In the genomic region with DNA sequence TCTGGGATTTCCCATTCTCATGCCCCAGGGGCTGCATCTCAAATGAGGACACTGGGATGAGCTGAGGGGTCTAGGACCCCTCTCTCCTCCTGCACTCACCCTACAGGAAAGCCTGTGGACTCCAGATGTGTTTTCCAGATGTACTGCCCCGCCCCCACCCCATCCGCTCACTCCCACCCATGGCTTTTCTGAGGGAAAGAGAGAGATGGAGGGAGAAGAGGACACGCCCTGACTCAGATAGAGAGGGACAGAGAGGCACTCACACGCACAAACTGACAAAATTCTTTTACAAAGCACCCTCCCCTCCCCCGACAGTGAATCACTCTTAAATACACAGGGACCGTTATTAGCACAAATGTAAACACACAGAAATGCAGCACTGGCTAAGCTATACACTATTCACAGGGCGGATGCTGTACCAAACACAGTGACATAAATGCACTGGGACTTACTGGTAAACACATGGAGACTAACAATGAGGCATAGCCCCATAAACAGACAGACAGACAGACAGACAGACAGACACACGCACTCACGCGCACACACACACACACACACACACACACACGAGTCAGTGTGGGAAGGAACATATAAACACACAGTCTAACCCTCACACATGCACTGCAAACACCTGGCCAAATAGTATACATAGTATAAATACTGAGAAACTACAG, we compare ENCODE assay signal across 10 mouse cellular contexts. TPM values are rescaled to one million over a fixed set of nuclear protein-coding genes. Genes with fewer than 3 reads are reported as not detected.
DNase-seq lines count a peak whose midpoint lies in the region; ATAC-seq and TF ChIP-seq lines count a peak whose summit lies in the region.
"Had no signal": no experiment of that assay in that cellular context is flagged by ENCODE, and none has a peak within 500 bp of the region (broad histone marks: within the 10 kb centered on the region; RNA-seq: fewer than 3 reads in every experiment).

No protein-coding gene starts in this region.

- peak; percentile 13; the same call in 1 of the 2 replicates for TF ChIP-seq POLR2A in heart, adult 2 months (IDR thresholded peaks at IDR 0.05; ENCODE audit: insufficient read depth, low read depth, low read length)

- intact Hi-C loops in heart, adult 2 months (cut with DNase I): loop anchor here (2.0 kb wide), 1 partner anchor 19 kb away; no protein-coding TSS in a partner anchor

- peak overlapping the region; percentile 75 for H3K4me2 ChIP-seq in hindbrain, embryonic 15.5 days

- no peak for TF ChIP-seq EP300 in heart, adult 2 months (IDR thresholded peaks at IDR 0.05; ENCODE audit: insufficient read depth, low read depth, low read length)

- peak; percentile 52 for ATAC-seq in hindbrain, embryonic 15.5 days (ENCODE audit: low FRiP score, low read depth)

- H3K79me2 ChIP-seq in heart, adult 2 months (replicated peaks; ENCODE audit: control insufficient read depth, insufficient read depth, low read length): no peaks in the 10 kb centered on the region

- peak overlapping the region; percentile 83 for H3K27ac ChIP-seq in heart, adult 2 months
- H3K27ac ChIP-seq in hindbrain, embryonic 15.5 days (replicated peaks): 0 out of 2 replicates have a peak overlapping the region, but pooled peaks have one; percentile 6
- H3K27ac ChIP-seq: macrophage had no signal

- WGBS in heart, adult 2 months: 33% methylated on average over 11 of the region's 11 CpGs
- WGBS in hindbrain, embryonic 15.5 days: 48% methylated on average over 11 of the region's 11 CpGs

- H3K4me3 ChIP-seq in heart, adult 2 months: peak overlapping the region; percentile 45
- peak overlapping the region; percentile 36 for H3K4me3 ChIP-seq in hindbrain, embryonic 15.5 days

- DNase-seq in heart, adult 2 months: no peak
- DNase-seq in heart, adult 11 months: no peak
- peak; percentile 24 for DNase-seq in brain, adult 2 months (ENCODE audit: low read depth, low spot score)
- peak; percentile 43 for DNase-seq in lung, postnatal 36 days
- no peak for DNase-seq in adrenal gland, postnatal 4 days (ENCODE audit: low spot score in 2 of 2)
- DNase-seq in adrenal gland, adult 8-10 months: no peak
- no peak for DNase-seq in adrenal gland, postnatal 25 days

- H3K9ac ChIP-seq in heart, adult 2 months (ENCODE audit: low read depth, low read length): peak overlapping the region; percentile 69
- peak overlapping the region; percentile 44 for H3K9ac ChIP-seq in hindbrain, embryonic 15.5 days

- H3K27me3 ChIP-seq in heart, adult 2 months (ENCODE audit: control insufficient read depth, insufficient read depth, low read length): no peaks in the 10 kb centered on the region
- H3K27me3 ChIP-seq in hindbrain, embryonic 15.5 days: no peaks in the 10 kb centered on the region

- TF ChIP-seq CTCF in heart, adult 2 months (IDR thresholded peaks at IDR 0.05): no peak

- H3K9me3 ChIP-seq in hindbrain, embryonic 15.5 days: no peaks in the 10 kb centered on the region

- no peaks in the 10 kb centered on the region; the same call in 1 of the 2 replicates for H3K36me3 ChIP-seq in heart, adult 2 months (ENCODE audit: control insufficient read depth, insufficient read depth, low read length)
- no peaks in the 10 kb centered on the region for H3K36me3 ChIP-seq in hindbrain, embryonic 15.5 days

- peaks cover 14% of the 10 kb centered on the region for H3K4me1 ChIP-seq in heart, adult 2 months (ENCODE audit: control insufficient read depth, insufficient read depth, low read length)
- peaks cover 16% of the 10 kb centered on the region for H3K4me1 ChIP-seq in hindbrain, embryonic 15.5 days (replicated peaks)

RNA-seq across cellular contexts. Expression of gene Axl, which starts 6.4 kb away (rescaled TPM):
- 10 to 100 TPM; 75.0 to 82.4 TPM for total RNA-seq in heart, adult 2 months (2021)
- polyA plus RNA-seq in heart, adult 2 months (2012; rRNA removed): 51.8 and 73.7 TPM in 2 replicates
- 22.5 and 23.1 TPM in 2 replicates for polyA plus RNA-seq in hindbrain, embryonic 15.5 days (2015; fragmentation: Nextera tagmentation; extraction: Ambion mirVana)
- 100 to 1,000 TPM; 100 to 102 TPM for total RNA-seq in adrenal gland, postnatal 4 days (2021)
- 10 to 100 TPM; 51.4 to 73.8 (median 64.5) TPM for total RNA-seq in adrenal gland, adult 8-10 months (2022)
- 27.4 and 32.1 TPM in 2 replicates for total RNA-seq in adrenal gland, postnatal 25 days (2021)

RNA-seq across cellular contexts. Expression of gene Hnrnpul1, which starts 27.5 kb away (rescaled TPM):
- total RNA-seq in heart, adult 2 months (2021): 10 to 100 TPM; 71.0 to 76.2 TPM
- polyA plus RNA-seq in heart, adult 2 months (2012; rRNA removed): 24.5 and 29.4 TPM in 2 replicates
- polyA plus RNA-seq in hindbrain, embryonic 15.5 days (2015; fragmentation: Nextera tagmentation; extraction: Ambion mirVana): 42.2 and 43.7 TPM in 2 replicates
- 100 to 1,000 TPM; 167 to 177 TPM for total RNA-seq in adrenal gland, postnatal 4 days (2021)
- 100 to 1,000 TPM in 3 of 4 experiments, 10 to 100 TPM in 1; 97.0 to 132 (median 119) TPM for total RNA-seq in adrenal gland, adult 8-10 months (2022)
- total RNA-seq in adrenal gland, postnatal 25 days (2021): 116 and 128 TPM in 2 replicates

RNA-seq across cellular contexts. Expression of gene Cyp2s1, which starts 34.6 kb away (rescaled TPM):
- total RNA-seq in heart, adult 2 months (2021): 1 to 10 TPM; 5.7 to 5.9 TPM
- polyA plus RNA-seq in heart, adult 2 months (2012; rRNA removed): 5.4 and 10.1 TPM in 2 replicates
- 3.2 and 3.3 TPM in 2 replicates for polyA plus RNA-seq in hindbrain, embryonic 15.5 days (2015; fragmentation: Nextera tagmentation; extraction: Ambion mirVana)
- 1 to 10 TPM; 4.8 to 7.7 TPM for total RNA-seq in adrenal gland, postnatal 4 days (2021)
- 1 to 10 TPM; 2.3 to 4.2 (median 3.2) TPM for total RNA-seq in adrenal gland, adult 8-10 months (2022)
- total RNA-seq in adrenal gland, postnatal 25 days (2021): 2.5 and 2.9 TPM in 2 replicates
- total RNA-seq: MEL had no signal

Comparison
In these comparisons a context has a peak if more than half of its experiments do, and no peak if none do; other contexts are left out.
1. DNase-seq: peak in brain, adult 2 months (single experiment) and lung, postnatal 36 days (single experiment); none in heart, adult 2 months (0 of 2), heart, adult 11 months (single experiment), adrenal gland, postnatal 4 days (0 of 2), adrenal gland, adult 8-10 months (single experiment) and adrenal gland, postnatal 25 days (single experiment).